Mouse (Mus musculus): ENCODE results near the gene Macrod1.

Macrod1 gene

DNA sequence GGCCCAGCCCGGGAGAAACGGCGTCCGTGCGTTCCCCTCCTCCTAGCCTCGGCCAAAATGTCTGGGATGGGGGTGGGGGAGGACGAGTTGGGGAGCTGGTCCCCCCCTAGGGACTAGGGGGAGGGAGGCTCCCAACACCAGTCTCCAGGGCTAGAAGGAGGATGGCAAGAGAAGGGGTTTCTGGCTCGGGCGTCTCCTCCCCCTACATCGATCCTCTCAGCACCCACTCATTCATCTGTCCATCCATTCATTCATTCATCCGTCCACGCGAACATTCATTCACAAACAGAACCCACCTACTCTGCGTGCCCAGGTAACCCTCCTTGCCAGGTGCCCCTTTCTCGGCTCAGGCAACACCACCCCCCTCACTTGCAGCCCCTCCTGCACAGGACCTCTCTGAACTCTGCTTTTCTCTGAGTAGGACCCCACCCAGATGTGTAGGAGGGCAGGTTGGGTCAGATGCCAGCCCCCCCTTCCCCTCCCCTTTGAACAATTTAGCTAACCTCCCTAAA lies 109.6 kb downstream of the Macrod1 start:
- DNase-seq (ENCODE audit: low read depth, low spot score): no peak

DNA sequence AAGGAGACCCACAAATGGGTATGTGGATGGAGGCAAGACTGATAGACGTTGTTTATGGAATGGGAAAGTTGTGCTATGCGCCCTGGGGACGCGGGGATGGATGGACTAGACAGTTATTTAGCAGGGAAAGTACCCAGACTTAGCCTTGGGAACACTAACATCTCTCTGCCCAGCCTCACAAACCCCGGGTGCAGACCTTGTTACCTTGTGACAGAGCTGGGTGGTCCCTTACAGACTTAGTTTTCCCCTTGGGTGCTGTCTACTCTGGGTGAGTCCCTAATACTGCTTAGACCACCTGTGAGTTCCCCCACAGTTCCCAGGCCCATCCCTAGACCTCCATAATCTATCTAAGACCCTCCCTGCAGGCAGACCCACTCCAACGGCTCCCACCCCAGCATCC lies 110.2 kb downstream of the Macrod1 start:
- no peak for DNase-seq (ENCODE audit: low read depth, low spot score)

DNA sequence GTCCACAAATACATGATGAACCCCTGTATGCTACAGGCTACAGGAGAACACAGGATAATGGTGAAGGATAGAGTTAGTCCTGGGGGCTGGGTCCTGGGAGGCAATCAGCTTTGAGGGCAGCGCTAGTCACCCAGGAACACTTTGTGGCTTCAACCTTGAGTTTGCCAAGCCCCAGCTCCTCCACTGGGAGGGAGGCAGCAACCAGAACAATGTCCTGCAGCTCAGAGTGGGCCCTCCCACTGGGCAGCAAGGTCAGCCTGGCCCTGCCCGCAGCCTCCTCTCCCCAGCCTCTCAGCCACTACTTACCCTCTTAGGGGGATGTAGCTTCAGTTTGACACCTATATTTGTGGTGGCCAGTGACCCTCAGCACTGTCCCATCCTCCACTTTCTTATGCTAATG lies 111.8 kb downstream of the Macrod1 start:
- no peak for DNase-seq (ENCODE audit: low read depth, low spot score)

DNA sequence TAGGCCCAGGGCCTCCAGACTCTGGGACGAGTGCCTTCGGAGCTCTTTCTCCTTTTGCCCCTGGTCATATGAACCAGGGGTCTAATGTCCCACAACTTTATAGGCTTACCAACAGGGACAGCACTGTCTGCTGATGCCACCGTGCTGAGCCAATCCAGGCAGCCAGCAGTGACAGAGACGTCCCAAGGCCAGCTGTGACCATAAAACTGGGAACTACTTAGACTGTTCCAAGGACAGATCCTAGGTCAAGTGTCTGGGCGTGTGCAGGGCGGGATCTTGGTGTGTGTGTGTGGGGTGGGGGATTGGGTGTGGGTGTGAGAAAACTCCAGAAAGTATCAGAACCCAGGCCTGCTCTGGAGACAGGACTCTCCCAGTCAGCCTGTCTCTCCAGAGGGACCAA lies 114.3 kb downstream of the Macrod1 start:
- no peak for DNase-seq (ENCODE audit: low read depth, low spot score)

DNA sequence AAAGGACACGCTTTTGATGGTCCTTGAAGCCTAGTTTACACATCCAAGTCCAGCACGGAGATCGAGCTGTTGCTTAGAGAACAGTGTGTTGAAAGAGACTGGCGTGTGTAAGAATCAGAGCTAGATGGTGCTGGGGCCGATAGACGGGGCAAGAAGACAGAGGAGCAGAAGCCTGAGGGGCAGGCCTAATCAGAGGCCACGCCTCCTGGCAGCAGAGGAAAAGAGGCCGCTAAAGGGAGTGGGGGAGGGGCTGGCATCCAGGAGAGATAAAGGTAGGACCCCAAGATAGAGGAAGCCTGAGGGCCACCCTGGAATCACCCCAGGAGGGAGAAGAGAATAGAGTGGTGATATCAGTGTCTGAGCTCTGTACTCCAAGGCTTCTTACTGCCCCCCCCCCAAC lies 114.8 kb downstream of the Macrod1 start:
- DNase-seq (ENCODE audit: low read depth, low spot score): no peak

DNA sequence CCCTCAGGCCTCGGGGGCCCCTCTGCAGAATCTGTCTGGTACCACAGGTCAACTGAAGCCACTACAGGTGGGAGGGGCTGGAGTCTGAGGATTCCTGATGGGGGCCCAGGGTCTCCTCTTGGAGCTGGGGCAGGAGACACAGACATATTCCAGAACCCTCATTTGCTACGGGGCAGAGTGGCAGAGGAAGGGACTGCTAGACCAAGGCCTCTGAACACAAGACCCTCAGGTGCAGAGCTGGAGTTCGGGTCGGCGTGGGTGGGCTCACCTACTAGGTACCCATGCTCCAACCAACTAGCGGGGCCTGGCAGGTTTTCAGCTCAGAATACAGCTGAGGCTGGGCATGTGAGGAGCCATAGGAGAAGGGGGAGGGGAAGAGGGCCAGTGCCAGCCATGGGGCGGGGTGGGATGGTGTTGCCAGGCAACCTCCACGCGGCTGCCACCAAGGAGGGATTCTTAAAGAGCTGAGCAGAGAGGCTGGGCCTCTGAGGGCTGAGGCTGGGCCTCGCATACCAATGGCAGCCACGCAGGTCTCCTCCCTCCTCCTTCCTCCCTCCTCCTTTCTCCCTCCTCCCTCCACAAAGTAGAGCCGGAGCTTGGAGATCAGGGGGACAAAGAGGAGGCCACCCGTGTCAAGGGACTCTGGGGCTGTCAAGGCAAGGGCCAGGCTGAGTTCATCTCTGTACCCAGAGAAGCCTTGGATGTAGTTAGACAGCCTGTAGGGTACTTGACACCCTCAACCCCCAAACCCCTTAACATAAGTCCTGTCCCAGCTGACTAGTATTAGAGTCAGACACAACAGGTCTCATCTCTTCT lies 115.6 kb downstream of the Macrod1 start:
- DNase-seq (ENCODE audit: low read depth, low spot score): no peak

DNA sequence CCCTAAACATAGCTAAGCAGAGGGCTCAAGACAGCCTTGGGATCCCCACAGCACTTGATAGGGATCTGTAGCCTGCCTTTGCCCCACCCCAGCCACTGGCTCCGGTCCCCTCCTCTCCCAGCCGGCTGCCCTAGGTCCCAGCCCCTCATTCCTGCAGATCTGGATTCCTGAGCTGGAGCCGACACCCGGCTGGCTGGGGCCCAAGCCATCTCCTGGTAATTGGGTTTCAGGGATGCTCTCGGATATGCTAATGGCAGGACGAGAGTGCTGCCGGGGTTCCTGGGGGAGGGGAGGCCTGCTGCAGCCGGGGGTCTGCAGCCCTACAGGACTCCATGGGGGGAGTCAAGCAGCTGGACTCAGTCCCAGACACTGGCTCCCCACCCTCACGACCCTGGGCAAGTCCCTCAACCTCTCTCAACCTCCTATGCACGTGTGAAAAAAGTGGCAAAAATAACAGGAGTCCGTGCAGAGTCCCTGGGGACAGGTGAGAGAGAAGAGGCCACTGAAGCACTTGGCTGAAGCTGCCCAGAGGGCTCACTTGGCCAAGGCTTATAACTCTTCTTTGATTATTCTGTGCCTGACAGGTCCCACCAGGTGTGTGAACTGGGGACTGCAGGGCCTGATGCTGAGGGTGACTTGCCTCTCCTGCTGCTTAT lies 119.6 kb downstream of the Macrod1 start:
- no peak for DNase-seq (ENCODE audit: low read depth, low spot score)

DNA sequence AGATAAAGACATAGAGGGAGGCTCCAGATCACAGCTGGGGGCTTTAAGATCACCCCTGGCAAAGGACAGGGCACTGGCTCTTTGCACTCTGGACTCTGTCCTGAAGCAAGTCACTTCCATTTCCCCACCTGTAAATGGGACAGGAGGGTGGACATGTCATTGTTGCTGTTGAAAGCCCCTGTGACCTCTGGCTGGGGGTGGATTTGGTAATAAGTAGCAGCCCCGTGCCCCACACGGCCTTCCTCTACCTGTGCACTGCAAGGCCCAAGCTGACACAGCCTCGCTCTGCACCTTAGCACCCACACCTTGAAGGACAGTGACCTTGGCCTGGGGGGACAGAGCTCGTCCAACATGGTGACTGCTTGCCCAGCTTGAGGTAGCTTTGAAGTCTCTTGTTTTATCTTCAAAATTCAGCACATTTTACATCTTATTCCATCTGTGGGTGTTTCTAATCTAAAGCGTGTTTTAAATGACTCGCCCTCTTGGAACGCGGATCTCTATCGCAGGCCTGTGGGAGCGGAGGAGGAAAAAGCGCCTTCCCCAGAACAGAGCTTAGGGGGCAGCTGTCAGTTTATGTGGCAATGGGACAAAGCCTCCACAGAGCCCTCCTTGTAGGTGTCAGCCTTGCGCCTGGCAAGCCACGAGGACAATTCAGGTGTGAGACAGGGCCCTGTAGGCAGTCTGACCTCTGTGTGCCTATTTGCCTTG lies 121.3 kb downstream of the Macrod1 start:
- DNase-seq (ENCODE audit: low read depth, low spot score): no peak

DNA sequence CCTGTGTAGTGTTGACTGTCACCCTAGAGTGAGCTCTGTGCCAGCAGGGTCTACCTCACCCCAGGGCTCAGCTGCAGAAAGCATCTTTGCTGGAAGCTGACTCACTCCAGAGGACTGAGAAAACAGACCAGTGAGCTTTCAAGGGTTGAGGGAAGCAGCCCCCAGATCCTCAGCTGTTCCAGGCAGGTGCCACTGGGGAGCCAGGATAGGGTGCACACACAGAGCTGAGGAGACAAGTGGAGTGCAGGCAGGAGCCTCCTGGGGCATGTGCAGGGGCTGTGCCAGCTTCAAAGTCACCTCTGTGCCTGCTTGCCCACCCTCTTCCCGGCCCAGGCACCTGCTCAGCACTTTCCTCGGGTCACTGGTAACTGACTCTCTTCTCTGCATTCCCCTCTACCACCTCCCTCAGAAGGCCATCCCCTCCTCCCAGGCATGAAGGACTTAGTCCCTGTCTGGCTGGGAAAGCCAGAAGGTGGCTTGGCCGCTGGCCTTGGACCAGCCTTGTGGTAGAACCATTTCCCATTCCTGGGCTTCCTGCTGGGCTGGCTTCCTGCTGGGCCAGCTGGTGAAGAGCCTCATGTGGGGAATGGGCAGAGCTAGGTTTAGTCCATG lies 122.3 kb downstream of the Macrod1 start:
- DNase-seq (ENCODE audit: low read depth, low spot score): no peak

DNA sequence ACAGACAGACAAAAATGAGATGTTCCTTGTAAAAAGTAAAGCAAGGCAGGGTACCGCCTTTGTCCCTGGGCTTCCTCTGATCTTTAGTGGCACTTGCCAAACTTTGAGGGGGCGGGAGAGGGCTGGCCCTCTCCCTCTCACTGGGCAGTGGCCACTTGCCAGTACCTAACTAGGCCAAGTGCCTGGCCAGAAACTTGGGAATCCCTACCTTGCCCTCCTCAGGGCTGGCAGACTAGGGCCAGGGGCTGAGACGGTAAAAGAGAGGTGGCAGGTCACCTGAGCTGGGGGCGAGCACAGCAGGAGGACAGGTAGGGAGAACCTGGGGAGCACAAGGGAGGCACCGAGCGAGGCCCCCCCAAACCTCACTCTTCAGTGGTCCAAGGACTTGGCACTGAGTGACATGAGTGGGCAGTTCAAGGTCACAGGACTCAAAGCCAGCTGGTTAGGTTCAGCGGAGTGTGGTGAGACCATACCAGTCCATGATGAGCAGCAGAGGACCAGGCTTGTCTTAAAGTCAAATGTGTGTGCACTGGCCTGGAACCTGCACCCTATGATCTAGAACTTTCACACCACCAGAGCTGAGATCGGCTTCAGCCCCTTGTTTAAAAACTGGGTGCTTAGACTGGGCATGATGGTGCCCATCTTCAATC lies 124.3 kb downstream of the Macrod1 start:
- DNase-seq (ENCODE audit: low read depth, low spot score): no peak

DNA sequence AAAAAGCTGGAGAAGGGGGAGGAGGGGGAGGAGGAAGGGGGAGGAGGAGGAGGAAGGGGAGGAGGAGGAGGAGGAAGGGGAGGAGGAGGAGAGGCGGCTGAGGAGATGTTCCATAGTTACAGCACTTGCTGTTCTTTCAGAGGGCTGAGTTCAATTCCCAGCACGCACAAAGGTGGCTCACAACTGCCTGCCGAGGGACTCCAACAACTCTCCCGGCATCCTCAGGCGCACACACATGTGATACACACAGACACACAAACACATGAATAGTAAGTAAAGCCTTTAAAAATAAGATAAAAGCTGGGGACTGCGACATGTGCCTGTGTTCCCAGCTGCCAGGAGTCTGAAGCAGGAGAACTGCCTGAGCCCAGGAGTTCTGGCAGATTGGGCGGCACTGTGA lies 124.9 kb downstream of the Macrod1 start:
- DNase-seq (ENCODE audit: low read depth, low spot score): no peak

DNA sequence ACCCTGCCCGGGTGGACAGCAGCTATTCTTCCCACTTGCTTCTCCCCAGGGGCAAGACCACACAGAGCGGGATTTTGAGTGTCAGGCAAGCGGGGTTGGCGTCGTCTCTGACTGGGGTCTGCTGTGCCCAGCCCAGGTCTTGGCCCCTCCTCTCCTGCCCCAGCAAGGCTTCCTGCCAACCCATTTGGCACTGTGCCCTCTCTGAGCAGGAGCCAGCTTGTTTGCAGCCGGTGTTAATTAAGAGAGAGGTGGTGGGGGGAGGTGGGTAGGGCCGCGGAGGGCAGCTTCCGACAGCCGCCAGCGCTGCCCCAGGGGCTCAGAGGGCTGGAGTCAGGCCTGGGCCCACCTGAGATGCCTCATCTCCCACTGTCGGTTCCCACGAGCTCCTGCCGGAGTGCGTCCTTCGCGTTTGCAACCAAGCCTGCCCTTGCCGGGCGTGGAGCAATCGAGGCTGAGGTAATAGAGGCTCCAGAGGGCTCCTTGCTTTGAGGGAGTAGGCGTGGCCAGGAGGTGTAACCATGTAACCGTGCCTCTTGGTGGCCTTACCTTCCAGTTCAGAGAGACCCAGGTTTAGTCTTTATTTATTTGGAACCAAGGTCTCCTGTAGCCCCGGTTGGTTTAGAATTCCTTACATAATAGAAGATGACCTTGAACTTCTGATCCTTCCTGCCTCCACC lies 125.8 kb downstream of the Macrod1 start:
- DNase-seq (ENCODE audit: low read depth, low spot score): peak; percentile 27

DNA sequence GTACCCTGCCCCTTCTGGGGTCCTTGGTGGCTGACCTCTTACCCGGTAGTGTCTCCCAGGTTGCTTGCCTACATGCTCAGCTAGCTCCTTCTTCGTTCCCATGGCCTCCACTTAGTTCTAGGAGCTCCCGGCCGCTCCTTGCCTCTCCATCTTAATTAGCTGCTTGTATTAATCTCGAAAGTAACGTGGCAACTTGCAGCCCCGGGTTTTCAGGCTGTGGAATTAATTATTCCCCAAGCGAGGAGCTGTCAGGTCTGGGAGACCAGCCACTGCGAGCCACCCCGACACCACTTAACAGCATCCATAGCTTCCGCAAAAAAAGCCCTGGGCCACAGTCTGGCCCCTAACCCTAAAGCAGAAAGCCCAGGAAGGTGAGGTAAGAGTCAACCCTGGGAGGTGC lies 126.8 kb downstream of the Macrod1 start:
- DNase-seq (ENCODE audit: low read depth, low spot score): no peak

DNA sequence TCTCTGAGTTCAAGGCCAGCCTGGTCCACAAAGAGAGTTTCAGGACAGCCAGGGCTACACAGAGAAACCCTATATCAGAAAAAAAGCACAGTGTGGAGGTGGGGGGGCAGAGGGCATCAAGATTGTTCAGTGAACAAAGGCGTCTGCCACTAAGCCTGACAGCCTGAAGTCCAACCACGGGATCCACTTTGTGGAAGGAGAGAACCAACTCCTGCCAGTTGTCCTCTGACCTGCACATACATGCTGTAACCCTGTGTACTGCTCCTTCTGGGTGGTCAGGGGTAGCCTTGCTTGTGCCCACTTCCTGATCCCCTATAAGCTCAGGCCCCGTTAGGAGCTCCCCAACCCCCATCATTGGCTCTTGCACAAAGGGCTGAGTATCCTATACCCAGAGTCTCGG lies 128.4 kb downstream of the Macrod1 start:
- no peak for DNase-seq (ENCODE audit: low read depth, low spot score)

DNA sequence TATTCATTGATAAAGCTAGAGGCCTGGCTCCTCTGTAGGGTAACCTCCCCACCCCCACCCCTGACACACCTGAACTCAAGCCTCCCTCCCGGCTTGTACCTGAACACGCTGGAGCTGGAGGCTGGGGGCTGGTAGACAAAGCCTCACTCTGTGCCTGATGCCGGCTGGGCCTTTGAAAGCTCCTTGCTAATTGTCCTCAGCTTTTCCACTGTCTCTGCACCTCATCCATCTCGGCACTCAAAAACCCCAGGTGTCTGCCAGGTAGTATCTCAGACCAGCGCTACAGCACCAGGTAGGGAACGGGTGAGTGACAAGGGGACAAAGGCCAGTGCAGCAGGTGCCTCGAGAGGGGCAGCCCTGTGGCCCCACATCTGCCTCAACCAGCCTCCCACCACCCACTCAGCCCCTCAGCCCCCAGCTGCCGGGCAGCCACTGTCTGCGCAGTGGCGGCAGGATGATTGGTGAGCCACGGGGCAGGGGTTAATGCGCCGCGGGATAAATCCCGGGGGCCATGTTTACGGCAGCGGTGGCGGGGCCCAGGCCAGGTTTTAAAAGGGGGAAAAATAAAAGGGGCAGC lies 129.2 kb downstream of the Macrod1 start:
- no peak for DNase-seq (ENCODE audit: low read depth, low spot score)

DNA sequence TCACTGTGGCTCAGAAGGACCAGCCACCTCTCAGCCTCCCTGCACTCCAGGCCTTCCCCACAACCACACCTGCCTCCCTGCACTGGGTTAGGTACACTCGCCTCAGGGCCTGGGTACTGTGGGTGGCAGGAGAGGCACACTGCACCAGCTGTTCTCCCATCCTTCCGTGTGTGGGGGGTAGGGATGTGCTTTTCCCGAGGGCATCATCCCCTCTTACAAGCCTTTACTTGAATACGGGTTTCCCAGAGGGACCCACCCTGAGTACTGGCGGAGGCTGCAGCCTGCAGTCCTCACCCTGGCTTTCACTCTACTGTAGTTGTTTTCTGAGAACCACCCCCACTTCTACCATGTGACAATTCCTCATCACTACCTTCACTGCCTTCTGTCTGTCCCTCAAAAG lies 130.5 kb downstream of the Macrod1 start:
- DNase-seq (ENCODE audit: low read depth, low spot score): no peak

DNA sequence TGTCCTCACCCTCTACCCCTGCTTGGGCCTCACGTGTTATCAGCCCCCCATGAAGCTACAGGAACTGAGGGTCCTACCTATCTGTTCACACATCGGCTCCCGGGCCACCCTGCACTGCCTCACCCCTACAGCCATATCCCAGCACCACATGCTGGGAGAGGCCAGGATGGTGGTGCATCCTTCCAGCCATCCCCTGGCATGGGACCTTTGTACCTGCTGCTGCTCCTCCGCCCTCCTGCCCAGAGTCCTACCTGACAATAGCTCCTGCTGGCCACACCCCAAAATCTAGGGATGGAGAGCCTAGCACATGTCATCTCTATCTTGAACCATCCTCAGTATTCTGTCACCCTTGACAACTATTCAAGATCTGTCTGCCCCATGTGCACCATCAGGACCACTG lies 132.4 kb downstream of the Macrod1 start:
- no peak for DNase-seq (ENCODE audit: low read depth, low spot score)

DNA sequence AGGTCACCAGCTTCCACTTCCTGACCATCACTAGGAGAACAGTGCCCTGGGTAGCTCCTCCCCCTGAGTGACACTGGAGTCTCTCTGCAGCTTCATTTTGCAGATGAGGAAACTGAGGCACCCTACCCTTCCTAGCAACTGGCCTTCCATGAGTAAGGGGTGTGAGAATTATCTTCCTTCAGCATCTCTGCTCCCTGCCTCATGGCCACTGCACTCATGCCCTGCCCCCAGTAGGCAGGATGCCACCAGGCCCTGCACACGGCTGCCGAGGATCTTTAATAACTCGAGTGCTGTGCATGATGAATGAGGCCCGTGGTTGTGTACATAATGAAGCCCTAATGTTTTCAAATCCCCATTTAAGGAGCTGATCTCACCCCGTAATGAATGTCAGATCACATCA lies 134.4 kb downstream of the Macrod1 start:
- DNase-seq (ENCODE audit: low read depth, low spot score): no peak

DNA sequence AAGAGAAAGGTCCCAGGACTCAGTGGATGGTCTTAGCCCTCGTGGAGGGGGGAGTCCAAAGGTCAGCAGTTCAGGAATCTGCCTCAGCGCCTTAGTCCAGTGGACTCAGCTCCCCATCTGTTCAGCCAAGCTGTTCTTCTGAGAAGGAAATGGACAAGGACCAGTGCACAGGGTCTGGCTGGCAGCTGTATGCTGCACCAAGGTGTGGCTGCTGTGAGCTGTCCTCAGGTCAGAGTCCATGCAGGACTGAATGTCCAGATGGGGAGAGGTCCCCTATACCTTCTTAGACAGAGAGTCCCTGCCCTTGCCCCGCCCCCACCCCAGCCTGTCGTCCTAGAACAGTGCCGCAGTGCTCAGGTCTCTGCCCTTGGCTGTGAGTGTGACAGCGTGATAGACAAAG lies 135.0 kb downstream of the Macrod1 start:
- DNase-seq (ENCODE audit: low read depth, low spot score): no peak

DNA sequence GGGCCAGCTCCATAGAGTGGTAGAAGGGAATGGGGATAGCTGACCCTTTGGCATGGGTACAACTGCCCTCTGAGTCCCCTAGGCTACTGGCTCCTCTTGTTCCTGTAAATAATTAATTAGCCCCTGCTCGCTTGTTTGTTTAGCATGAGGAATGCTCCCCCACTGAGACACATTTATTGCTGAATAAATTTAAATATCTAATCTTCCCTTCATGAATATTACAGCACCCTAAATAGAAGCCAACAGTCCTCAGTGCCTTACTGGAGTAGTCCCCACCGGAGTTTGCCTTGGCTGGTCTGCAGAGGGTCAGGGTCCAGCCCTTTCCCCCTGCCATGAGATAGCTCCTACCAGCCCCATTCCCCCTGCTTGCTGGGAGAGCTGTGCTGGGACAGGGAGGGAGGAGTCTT lies 136.0 kb downstream of the Macrod1 start:
- no peak for DNase-seq (ENCODE audit: low read depth, low spot score)
